Mouse (Mus musculus) brain, embryonic 14.5 days (tissue): ENCODE data around the gene Naa15.

Experiments used
- CTCF ChIP-seq: fragments of 200-500 bp; IDR thresholded peaks from 2 replicates; pipeline ENCODE4 v1.5.1; 2012; ENCODE audit warnings: inconsistent platforms, mild to moderate bottlenecking, moderate library complexity, borderline replicate concordance; ENCODE audit not compliant: insufficient read depth, insufficient read length; ENCODE audit errors: extremely low read depth
- POLR2A ChIP-seq: fragments of 200-500 bp; IDR thresholded peaks from 2 replicates; pipeline ENCODE4 v1.6.1; 2012; ENCODE audit warnings: mild to moderate bottlenecking, inconsistent platforms, borderline replicate concordance; ENCODE audit not compliant: poor library complexity, insufficient read depth, insufficient read length, severe bottlenecking; ENCODE audit errors: extremely low read depth

DNA sequence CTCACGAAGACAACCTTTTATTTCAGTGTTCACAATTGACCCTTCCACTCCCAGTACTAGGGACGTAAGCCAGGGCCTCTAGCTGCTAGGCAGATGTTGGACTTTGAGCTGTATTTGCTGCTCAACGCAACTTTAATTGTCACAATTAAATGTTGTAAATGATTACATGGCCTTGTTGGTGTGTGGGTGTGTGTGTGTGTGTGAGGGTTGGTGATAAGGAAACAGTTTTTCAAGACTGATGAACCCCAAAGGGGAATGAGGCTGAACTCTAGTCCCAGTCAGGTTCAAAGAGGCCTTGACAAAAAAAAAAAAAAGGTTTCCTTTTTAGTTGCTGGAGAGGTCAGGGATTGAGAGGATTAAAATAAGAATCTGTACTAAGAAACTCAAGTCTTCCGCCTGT is 102.5 kb downstream of the Naa15 start:
- TF ChIP-seq CTCF (no peak), POLR2A (no peak)
